Mouse (Mus musculus) left cerebral cortex, postnatal 36 days (tissue): ENCODE measurements around the gene Igfbp4. TPM values are rescaled to one million over a fixed set of nuclear protein-coding genes. Genes with fewer than 3 reads are reported as not detected.

Source experiments
- DNase-seq, 2 experiments: peaks; one replicate each; pipeline ENCODE4 v3.0.0; 2021 to 2022; ENCODE audit warnings: low spot score in 2 of 2, mixed read lengths in 1 of 2
- intact Hi-C: fragments of 180-260 bp; cut with DNase I; formaldehyde crosslinking; loops from one replicate; pipeline ENCODE4 v1.15.1; 2025
- total RNA-seq, 2 experiments: library from RNA; stranded (reverse); gene quantifications; 2 replicates each; pipeline ENCODE4 v1.2.3; 2021

The Igfbp4 gene
- 10 to 100 TPM; 72.0 to 90.9 TPM for total RNA-seq

DNA sequence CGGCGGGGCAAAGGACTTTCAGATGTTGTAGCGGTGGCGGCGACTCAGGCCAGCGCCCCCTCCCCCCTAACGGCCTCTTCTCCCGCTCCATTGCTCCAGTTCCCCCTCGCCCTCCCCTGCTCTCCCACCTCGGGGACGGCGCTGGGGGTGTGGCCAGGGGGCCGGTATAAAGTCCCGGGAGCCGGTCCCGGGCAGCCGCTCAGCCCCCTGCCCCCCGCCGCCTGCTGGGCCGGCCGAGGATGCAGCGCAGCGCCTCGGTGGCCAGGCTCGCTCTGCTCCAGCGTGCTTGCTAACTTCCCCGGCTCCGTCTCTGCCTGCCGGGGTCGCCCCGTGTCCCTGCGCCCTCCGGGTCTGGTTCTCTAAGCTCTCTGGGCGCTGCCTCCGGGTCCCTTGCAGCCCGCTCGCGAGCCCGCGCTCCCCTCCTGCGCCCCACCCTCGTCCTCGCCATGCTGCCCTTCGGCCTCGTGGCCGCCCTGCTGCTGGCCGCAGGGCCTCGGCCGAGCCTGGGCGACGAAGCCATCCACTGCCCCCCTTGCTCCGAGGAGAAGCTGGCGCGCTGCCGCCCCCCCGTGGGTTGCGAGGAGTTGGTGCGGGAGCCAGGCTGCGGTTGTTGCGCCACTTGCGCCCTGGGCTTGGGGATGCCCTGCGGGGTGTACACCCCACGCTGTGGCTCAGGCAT is at the start of gene Igfbp4:
Gene Igfbp4, plus strand, starts transcription at position 194 of the 679 bp plus-strand sequence.
- peak in 1 of 2 experiments; percentile 53 for DNase-seq
- intact Hi-C loops = loop anchor here (2.0 kb wide), 1 partner anchor 82 kb away; no protein-coding TSS in a partner anchor

DNA sequence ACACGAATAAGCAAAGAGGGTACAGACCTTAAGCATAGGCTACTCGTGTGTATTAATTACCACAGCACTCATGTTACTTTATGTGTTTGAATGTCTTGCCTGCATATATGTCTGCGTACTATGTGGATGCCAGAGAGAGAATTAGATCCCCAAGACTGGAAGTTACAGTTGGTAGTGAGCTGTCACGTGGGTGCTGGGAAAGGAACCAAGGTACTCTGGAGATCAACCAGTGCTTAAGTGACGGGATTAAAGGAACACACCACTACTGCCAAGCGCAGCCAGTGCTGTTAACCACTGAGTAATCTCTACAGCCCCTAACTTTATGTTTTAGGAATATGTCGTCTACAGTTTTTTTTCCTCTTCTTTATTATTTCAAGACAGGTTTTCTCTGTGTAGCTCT is 45.1 kb upstream of the Igfbp4 start:
- DNase-seq = no peak
- intact Hi-C loops = no loop called here

DNA sequence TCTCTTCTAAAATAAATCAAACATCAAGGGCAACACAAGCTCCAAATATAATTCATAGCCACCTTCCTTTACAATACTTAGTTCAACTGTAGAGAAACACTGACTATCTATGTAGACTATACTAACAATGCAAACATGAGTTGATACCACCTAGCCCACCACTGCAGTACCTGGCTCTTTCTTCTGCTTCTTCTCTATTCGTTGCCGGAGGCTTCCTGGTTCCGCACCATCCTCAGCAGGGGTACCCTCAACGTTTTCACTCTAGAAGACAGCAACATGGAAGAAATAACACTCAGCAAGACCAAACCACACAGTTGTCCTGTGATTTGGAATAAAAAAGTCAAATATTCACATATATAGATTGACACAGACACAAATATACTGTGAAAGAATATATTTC is 43.4 kb upstream of the Igfbp4 start:
- DNase-seq = no peak
- intact Hi-C loops = no loop called here

DNA sequence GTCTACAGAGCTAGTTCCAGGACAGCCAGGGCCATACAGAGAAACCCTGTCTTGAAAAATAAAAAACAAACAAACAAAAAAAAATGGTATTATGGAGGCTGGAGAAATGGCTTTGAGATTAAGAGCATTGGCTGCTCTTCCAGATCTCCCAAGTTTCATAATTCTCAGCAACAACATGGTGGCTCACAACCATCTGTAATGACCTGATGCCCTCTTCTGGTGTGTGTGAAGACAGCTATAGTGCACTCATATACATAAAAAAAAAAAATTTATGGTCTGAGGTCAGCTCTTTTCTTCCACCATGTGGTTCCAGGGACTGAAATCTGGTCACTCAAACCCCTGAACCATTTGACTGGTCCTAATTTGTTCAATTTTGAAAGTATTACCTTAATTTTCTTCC is 42.3 kb upstream of the Igfbp4 start:
- DNase-seq = no peak
- intact Hi-C loops = no loop called here

DNA sequence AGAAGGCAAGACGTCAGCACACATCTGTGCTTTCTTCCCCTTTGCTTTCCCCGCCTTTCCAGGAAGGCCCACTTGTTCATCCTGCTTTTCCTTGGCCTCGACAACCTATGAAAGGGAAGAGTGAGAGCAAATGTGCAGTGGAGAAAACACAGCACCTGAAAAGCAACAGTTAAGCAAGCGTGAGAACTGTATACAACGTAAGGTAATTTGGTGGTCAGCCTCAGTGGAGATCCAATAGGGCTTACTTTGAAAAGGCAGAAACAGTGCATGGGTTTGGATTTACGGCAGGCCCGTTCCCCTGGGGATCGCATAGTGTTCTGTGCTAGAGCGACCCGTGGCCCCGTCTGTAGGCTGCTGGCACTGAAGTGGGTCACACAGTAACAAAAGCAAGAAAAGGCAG is 41.8 kb upstream of the Igfbp4 start:
- intact Hi-C loops = no loop called here
- no peak for DNase-seq

DNA sequence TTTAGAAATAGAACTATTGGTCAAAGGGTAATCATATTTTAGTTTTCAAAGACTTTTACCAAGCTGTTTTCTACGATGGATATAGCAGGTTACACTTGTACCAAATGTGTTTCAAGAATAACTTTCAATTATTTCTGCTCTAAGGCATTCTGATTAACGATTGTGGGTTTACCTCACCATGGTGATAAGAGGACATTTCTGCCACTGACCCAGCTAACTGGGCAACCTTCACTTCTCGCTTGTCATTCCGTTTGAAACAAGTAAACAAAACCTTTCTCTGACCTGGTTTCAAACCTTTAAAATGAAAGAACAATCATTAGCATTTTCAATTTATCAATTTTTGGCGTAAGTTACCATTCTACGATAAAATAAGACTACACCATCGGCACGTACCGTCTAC is 34.3 kb upstream of the Igfbp4 start:
- no peak for DNase-seq
- intact Hi-C loops = no loop called here

DNA sequence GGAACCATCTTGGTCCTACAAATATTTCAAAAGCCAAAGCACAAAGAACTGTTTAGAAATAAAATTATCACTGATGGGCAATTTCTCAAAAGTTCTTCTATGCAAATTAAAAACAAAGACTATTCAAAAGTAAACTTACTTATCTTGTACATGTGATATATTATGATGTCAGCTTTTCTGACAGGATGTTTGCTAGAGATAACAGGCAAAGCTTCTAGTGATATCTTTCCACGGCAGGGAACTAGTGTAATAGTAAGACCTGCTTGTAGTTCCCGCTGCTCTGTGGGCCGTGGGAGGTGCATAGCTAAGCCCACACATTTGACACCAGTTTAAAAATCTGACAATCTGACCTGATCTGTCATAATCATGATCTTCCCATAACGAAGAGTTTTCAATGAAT is 30.9 kb upstream of the Igfbp4 start:
- no peak for DNase-seq
- intact Hi-C loops = no loop called here

DNA sequence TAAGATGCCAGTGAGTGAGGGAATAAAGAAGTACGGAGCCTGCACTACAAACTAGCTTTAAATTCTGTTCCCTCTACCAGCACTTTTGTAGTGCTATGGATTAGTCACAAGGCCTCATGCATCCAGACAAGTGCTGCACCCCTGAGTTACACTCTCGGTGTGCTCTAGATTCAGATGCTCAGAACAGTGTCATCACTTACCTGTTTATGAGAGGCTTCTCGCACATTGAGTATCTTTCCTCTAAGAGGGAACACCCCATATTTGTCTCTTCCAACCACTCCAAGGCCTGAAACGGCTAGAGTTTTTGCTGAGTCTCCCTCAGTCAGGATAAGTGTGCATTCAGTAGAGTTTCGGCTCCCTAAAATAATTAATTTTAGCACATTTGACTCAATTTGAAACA is 30.3 kb upstream of the Igfbp4 start:
- intact Hi-C loops = no loop called here
- no peak for DNase-seq

DNA sequence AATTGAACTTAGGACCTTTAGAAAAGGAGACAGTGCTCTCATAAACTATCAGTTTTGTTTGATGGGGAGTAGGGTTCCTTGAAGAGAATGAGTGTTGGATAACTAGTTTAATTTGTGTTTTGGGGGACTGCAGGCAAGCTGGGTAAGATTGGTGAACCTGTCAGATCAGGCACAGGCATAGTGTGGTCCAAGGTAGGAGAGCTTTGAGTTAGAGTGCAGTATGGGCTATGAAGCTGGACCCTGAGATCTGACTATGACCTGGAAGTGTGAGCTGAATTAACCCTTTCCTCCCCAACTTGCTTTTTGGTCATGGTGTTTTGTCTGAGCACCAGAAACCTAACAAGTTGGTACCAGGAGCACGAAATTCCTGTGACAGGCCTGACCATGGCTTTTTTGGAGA is 27.2 kb upstream of the Igfbp4 start:
- DNase-seq = no peak
- intact Hi-C loops = no loop called here

DNA sequence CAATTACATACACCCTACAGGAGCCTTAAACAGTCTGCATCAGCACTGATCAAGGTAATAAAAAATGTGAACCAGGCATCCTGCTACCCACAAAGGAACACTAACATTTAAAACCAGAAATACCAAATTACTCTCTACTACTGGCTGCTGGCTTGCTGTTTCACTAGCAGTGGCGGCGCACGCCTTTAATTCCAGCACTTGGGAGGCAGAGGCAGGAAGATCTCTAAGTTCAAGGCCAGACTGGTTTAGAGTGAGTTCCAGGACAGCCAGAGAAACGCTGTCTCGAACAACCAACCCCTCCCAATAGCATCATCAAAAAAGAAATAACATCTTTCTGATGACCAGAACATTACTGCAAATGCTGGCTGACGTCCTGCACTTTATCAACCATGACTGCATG is 21.2 kb upstream of the Igfbp4 start:
- DNase-seq = no peak
- intact Hi-C loops = no loop called here

DNA sequence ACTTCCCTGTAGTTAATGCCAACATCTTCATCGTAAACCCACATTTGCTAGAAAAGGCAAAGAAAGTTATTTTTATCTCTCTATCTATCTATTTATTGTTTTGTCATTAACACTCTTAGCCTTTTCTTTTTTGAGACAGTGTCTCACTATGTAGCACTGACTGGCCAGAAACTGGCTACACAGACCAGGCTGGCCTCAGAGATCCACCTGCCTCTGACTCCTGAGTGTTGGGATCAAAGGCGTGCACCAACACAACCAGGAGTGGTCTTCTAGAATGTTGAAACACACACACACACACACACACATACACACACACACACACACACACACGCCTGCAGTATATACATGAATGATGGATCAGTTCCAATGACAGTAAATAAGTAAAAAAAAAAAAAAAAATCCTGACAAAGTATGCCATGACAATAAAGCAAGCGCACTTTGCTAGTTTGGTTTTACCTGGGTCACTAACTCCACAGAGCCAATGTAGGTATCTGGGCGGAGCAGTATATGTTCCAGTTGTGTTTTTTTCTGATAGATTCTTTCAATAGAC is 18.6 kb upstream of the Igfbp4 start:
- intact Hi-C loops = no loop called here
- no peak for DNase-seq

DNA sequence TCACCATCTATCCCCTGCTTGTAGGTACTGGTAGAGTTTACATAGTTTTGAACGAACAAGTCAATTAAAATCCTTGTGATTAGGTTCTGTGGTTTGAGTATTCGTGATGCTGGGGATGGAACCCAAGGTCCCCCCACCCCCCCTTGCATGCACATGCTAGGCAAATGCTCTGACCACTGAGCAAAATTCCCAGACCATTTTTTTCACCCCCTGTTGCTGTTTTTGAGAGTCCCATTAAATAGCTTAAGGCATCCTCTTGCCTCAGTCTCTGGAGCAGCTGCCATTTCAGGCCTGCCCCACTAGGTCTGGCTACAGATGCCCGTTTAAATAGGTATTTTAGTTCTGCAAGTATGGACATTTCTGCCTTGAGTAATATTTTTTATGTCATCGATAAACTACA is 17.9 kb upstream of the Igfbp4 start:
- intact Hi-C loops = no loop called here
- no peak for DNase-seq

DNA sequence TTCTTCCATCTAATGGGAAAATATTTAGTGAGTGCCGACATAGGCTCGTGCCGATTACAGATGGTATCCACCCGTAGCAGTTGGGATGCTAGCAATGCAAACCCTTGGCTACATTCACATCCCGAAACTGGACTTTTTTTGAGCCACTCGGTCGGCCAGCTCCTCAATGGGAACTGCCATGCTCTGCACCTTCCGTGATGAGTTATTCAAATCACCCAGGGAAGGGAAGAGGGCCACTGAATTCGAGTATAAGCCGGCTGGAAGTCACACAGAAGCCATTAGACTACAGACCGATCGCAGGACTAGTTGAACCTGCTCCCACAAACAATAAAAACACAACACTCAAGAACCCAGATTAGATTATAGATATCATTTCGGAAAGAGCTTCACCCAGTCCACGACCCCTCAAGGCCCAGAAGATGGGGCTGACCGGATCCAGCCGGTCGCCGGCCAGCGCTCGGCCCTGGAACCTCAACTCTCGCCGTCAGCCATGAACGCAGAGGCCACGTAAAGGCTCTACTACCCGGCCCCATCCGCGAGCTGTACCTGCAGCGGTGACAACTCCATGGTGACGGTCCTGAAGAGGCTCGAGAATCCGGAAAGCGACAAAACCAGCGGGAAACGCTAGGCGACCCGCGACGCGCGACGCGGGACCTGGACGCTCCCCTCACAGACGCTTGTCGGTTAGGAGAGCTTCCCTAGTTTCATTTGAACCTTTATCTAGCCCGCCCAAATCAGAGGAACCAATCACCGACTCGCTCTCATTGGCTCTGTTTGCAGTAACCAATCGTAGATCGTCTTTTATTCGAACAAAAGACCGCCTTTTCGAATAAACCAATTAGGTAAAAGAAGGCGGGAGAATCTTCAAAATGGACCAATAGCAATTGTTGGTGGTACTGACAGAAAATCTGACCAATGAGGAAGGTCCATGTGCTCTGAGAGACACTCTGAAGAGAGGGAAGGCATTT is 17.3 kb upstream of the Igfbp4 start, which contains the start of gene Top2a:
Gene Top2a, minus strand, starts transcription at position 690 of the 968 bp plus-strand sequence.
- peak; percentile 92 to 96 for DNase-seq
- intact Hi-C loops = no loop called here

DNA sequence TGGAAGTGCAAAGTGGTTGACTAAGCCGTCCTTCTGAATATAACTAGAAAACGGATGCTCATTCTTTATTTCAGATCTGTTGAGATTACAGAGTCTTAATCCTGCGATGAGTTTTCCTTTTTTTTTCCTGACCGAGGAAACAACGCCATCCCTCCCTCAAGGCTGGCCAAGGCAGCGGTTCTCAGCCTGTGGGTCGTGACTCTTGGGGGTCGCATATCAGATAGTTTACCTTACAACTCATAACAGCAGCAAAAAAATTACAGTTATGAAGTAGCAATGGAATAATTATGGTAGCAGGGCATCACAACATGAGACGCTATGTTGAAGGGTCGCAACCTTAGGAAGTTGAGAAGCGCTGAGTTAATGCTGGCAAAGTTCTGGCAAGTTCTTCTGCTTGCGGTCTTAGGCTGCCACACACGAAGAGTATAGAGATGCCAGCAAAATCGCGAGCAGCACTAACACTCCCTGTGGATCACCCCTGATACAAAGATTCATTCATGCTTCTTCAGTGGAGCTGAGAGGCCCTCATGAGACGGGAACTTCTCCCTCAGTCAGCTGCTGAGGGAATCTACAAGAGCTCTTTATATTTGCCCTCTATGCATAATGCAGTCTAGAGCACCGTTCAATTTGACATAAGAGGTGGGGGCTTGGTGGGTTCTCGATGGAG is 16.4 kb upstream of the Igfbp4 start:
- DNase-seq = no peak
- intact Hi-C loops = no loop called here

DNA sequence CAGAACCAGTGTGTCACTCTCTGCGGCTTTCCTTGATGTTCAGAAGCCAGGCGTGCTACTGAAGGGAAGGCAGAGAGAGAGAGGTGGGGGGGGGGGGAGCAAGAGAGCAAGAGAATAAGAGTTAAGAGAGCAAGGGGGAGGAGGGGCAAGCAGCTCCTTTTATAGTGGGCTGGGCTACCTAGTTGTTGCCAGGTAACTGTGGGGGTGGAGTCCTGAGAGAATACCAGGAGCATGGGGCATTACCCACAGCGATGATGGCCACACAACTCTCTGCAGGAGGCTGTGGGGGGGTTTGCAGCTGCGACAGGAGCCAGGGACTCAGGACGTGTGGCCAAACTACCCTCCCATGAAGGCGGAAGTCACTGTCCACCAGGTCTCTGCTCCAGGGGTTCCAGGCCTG is 15.2 kb upstream of the Igfbp4 start:
- no peak for DNase-seq
- intact Hi-C loops = no loop called here

DNA sequence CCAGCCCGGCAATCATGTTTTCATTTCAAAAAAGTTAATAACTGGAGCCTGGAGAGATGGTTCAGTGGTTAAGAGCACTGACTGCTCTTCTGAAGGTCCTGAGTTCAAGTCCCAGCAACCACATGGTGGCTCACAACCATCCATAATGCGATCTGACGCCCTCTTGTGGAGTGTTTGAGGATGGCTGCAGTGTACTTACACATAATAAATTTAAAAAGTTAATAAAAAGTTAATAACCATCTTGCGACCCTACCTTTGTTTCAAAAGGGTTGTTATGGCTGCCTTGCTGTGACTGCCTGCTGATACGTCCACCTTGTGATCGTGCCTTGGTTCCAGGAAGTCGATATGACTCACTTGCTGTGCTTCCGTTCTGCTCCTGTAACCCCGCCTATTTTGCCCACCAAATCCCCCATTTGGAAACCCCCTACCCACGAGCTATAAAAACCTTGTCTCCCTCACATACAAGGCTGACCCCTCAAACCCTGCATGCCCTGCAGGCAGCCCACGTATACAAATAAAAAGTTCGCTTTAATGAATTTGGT is 14.1 kb upstream of the Igfbp4 start:
- intact Hi-C loops = no loop called here
- no peak for DNase-seq

DNA sequence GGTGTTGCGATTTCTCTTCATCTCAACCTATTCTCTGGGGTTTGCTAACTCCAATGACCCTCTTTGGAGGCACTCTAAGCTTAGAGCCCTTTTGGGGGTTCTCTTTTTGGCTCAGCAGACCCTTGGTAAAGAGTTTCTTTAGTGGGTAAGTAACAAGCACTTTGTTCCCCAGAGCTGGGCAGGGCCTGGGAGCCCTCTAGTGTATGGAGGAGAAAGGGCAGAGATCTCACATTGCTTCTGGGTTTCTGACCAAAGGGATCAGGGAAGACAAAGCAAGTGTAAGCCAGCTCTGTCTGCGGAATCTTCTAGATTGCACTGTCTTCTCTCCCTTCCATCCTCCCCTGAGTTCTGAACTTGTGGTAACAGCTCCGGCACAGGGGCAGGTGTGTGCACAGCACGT is 5.7 kb upstream of the Igfbp4 start:
- no peak for DNase-seq
- intact Hi-C loops = loop anchor here (5.0 kb wide), 2 partner anchors 53 to 108 kb away; partner anchors contain the start of genes Gjd3 and Rara

DNA sequence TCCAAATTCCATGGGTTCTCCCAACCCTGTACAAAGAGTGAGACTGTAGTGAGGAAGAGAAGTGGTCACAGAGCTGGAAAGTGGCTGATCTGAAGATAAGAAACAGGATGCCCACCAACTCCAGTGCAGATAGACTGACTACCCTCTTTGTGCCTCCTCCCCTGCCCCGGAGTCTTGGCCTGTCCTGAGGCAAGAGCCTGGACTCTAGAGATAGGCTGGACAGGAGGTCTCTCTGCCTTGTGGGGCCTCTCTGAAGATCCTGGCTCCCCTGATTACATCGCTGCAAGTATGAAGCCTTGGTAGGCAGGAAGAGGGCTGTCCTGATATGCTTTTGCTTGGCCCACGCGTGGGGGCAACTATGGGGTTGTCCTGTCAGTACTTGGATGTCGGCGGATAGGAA is 4.8 kb upstream of the Igfbp4 start:
- intact Hi-C loops = loop anchor here (5.0 kb wide), 2 partner anchors 54 to 109 kb away; partner anchors contain the start of genes Gjd3 and Rara
- DNase-seq = no peak

DNA sequence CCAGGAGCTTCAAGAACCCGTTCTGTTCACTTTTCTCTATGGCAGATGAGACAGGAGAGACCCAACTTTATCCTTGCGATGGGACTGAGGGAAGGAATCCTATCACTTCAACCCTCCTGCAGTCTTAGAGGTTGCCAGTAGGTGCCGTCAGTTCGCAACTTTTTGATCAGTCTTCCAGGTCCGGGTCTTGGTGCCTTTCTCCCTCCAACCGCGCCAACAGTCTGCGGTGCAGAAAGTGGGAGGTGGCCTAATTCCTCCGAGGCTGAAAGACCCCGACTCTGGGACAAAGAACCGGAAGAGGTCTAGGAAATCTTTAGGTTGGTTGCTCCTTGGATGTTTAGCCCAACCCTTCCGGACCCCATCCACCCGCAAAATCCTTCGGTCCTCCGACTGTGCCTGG is 1.3 kb upstream of the Igfbp4 start:
- DNase-seq = peak; percentile 64 to 75
- intact Hi-C loops = loop anchor here (1.0 to 5.0 kb wide), 5 partner anchors 27 to 112 kb away; partner anchors contain the start of genes Gjd3 and Rara
